Mouse (Mus musculus) ES-E14 (cell line): ENCODE measurements around the gene Klhl41.

ENCODE experiments used
- CHD2 ChIP-seq: IDR thresholded peaks from 2 replicates; pipeline ENCODE4 v1.6.1; 2014; ENCODE audit warnings: mild to moderate bottlenecking, low read depth, low read length, inconsistent platforms
- HCFC1 ChIP-seq: IDR thresholded peaks from 2 replicates; pipeline ENCODE4 v1.6.1; 2012; ENCODE audit warnings: low read length, inconsistent platforms, borderline replicate concordance; ENCODE audit not compliant: insufficient read depth
- MAFK ChIP-seq: IDR thresholded peaks from 2 replicates; pipeline ENCODE4 v1.6.1; 2014; ENCODE audit warnings: mild to moderate bottlenecking, low read depth, low read length, inconsistent platforms; ENCODE audit not compliant: insufficient read depth
- ZC3H11A ChIP-seq: IDR thresholded peaks from 2 replicates; pipeline ENCODE4 v1.6.1; 2012; ENCODE audit warnings: low read depth, mild to moderate bottlenecking, inconsistent platforms, low read length, borderline replicate concordance
- ZNF384 ChIP-seq: IDR thresholded peaks from 2 replicates; pipeline ENCODE4 v1.6.1; 2012; ENCODE audit warnings: low read depth, low read length, inconsistent platforms

GRCm38 (mm10) chr2:69681931-69682330 is 12.0 kb downstream of the Klhl41 start:
- TF ChIP-seq MAFK: no peak
- TF ChIP-seq ZC3H11A: no peak
- no peak for TF ChIP-seq HCFC1
- no peak for TF ChIP-seq ZNF384
- no peak for TF ChIP-seq CHD2
